Mouse (Mus musculus): Measurements from ENCODE around the gene Fbxo7.

Gene Fbxo7

DNA sequence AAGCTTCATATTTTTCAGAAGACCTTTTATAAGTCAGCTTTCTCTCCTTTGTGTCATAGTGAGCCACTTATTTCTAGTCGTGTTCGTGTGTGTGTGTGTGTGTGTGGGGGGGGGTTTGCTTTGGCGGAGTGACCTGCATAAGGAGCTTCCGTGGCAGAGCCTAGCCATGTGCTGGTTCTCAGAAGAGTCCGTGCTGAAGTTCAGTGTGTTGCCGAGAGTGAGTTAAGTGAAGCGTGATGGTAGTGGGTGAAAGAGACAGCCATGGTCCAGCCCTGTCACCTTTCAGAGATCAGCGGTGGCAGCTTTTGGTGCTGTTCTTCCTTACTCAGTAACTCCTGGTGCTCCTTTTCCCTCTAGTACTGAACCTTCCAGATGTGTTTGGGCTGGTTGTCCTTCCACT is 22.3 kb downstream of the Fbxo7 start:
- no peak for DNase-seq

DNA sequence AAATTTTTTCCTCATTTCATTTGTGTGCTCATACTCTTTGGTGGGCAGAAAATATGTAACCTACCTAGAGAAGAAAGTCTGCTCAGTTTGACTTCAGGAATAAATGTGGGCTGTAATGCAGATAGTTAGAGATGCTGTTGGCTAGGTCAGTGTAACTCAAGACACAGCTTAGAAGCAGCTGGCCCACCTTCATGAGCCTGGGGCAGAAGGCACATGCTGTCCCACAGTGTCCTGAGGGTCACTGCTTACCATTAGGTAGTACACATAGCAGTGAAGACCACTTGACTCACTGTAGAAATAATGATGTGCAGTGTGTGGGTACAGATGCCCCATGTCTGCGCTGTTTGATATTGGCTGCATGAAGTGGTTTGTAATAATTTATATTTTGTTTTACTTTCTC is 24.6 kb downstream of the Fbxo7 start:
- DNase-seq = no peak

DNA sequence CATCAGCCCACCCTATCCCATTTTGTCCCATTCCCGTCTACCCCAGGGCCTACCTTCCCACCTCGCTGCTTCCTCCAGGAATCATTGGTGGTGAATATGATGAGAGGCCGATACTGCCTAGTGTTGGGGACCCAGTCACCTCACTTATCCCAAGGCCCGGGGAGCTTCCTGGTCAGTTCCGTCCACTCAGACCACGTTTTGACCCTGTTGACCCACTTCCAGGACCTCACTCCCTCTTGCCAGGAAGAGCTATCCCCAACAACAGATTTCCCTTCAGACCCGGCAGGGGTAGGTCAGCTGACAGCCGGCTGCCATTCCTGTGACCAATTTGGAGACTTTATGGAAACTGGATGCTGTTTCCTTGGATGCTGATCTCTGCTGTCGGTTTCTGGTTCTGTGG is 26.0 kb downstream of the Fbxo7 start:
- DNase-seq = no peak

GRCm38 (mm10) chr10:86050522-86050921 is 28.8 kb downstream of the Fbxo7 start:
- no peak for DNase-seq

- no peak for DNase-seq
Measured at GRCm38 (mm10) chr10:86052818-86053522, 31.2 kb downstream of the Fbxo7 start.

DNA sequence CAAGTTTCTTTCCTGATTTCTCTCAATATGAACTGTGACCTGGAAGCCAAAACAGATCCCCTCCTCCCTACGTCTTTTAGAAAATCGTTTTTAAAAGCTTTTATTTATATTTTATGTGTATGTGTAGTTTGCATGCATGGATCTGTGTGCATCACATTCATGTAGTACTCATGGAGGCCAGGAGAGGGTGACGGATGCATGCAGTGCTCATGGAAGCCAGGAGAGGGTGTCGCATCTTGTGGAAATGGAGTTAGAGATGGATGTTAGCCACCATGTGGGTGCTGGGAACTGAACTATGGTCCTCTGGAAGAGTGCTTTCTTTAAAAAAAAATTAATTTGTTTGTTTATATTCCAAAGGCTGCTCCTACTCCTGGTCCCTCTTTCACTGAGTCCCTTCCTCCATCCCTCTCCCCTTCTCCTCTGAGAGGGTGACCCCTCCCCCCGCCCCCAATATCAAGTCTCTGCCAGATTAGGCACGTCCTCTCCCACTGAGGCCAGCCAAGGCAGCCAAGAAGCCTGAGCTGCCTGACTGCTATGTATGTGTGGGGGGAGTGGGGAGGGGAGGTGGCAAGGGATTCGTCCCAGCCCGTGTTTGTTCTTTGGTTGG is 34.6 kb downstream of the Fbxo7 start:
- DNase-seq = no peak

- no peak for DNase-seq
Measured at GRCm38 (mm10) chr10:86057286-86057685, 35.5 kb downstream of the Fbxo7 start.

- DNase-seq = no peak
Measured at GRCm38 (mm10) chr10:86057712-86058111, 35.9 kb downstream of the Fbxo7 start.

DNA sequence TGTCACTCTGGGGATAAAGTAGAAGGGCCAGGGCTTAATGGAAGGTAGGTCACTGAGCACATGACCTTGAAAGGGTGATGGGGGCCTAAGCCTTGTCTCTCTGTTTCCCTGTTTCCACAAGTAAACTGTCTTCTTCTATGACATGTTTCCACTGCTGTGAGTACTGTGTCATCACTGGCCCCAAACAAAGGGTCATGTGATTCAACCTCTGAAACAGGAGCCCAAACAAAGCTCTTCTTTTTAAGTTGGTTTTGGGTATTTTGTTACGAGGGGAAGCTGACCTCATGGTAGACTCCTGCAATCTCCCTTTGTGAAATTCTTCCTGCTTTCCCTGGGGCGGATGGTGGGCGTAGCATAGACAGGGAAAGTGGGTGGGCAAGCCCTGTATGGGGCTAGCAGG is 38.5 kb downstream of the Fbxo7 start:
- no peak for DNase-seq

- peak; percentile 43 to 72 for DNase-seq
Measured at GRCm38 (mm10) chr10:86062261-86063017, 40.7 kb downstream of the Fbxo7 start.

GRCm38 (mm10) chr10:86063018-86063384 is 41.2 kb downstream of the Fbxo7 start:
- no peak for DNase-seq

GRCm38 (mm10) chr10:86064937-86065336 is 43.2 kb downstream of the Fbxo7 start:
- DNase-seq = peak; percentile 85 to 86

DNA sequence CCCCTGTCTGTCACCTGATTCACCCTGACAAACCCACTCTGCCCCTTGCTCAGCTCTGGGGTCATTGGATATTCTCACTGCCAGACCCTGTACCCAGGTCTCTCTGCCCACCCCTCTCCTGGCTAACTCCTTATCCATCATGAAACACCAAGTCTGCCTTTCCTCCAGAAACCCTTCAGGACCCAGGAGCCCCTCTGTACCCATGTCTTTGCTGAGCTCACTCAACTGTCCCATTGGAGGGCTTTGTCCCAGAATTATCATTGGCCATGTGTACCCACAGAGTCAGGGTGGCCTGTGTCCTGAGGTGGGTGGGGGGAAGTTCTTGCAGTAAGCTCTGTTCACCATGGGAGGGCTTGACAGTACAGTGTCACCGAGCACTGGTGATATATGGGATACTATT is 43.9 kb downstream of the Fbxo7 start:
- DNase-seq = no peak

GRCm38 (mm10) chr10:86066651-86067050 is 44.9 kb downstream of the Fbxo7 start:
- DNase-seq = no peak

DNA sequence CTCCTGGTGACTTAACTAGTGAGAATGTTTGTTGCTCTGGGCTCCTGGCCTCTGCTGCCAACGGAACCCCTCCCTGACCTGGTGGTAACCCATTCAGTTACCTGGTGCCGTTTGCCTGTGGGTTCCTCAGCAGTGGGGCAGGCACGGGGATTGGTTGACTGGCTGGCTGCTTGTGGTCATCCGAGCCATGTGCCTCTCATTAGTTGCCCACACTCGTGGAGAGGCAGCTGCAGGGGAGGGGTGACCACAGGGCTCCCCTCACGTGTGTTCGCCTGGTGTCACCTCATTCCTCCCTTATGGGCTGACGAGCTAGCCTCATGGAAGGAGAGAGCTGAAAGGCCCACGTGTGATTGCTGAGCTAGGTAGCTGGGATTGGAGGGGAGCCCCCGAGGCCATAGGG is 46.1 kb downstream of the Fbxo7 start:
- DNase-seq = no peak

DNA sequence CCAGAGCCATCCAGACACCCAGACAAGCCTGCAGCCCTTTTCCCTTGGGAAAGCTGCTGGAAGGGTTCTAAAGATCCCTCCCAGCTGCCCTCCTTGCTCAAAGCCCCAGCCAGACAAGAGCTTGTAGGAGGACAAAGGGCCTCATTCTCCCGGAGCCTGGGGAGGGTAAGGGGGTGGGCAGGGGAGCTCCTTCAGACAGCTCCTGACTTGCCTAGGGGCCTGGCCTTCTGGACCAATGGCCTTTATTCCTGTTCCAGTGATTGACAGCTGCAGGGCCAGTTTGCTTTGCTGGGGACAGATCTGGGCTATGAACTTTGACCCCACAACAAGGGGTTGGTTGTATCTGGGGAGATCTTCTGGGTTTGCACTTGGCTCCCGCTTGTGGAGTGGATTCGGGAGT is 47.6 kb downstream of the Fbxo7 start:
- no peak for DNase-seq

- DNase-seq = no peak
Measured at GRCm38 (mm10) chr10:86070751-86071150, 49.0 kb downstream of the Fbxo7 start.

DNA sequence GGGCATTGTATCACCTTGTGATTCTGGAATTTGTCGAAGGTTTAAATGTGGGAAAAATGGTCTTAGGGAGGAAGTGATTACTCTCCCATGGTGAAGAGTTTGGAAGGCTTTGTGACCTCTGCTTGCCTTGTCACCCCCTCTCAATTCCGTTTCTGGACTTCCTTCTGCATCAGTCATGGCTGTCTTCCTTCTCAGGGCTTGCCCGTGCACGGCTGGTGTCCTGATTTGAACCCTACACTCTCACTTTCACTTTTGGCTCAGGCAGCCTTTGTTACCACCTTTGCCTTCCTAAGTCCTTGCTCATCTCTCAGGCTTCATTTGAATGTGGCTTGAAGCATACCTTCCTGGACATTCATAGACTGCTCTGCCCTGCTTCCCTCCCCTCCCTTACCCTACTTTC is 52.4 kb downstream of the Fbxo7 start:
- DNase-seq = no peak

DNA sequence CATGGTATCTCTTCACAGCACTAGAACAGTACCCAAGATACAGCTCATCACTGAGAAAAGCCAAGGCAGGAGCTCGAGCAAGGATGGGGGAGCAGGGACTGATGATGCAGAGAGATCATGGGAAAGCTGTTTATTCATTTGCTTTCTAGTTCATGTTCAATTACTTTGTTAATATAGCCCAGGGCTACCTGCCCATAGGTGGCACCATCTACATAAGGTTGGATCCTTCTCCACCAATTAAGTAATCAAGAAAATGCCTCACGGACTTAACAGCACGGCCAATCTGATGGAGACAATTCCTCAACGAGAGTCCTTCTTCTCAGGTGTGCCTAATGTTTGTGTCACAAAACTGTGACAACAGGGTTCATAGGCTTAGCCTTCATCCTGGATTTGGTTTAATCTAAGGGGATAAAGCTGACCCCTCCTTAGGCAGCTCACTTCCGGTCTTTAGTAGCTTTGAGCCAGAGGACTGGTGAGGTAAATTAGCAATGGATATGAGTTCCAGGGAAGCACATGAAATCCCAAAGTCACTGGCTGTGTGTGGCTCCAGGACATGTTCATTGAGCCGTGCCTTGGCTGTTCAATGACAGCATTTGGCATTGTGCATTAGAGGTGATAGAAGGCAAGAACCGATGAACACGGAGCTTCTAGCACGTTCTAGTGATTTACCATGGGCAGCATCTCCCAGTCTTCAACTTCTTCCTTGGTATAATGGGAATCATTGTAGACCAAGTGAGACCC is 53.4 kb downstream of the Fbxo7 start:
- DNase-seq = peak; percentile 56 to 60

DNA sequence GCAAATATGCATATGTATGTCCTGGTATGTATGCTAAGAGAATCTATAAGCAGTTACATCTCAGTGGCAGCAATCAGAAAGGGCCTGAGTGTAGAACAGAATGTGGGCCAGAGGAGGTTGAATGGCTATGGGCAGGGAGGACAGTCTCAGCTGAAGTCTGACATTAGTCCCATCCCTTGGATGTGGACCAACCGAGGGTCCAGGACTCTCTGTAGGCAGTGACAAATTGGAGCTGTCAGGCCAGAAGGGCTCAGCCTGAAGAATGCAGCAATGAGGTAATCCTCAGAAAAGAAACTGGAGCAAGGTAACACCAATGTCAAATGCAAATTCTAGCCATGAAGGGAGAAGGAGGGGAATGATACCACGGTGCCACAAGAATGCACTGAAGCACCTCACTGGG is 55.5 kb downstream of the Fbxo7 start:
- DNase-seq = peak in 1 of 2 experiments; percentile 36

DNA sequence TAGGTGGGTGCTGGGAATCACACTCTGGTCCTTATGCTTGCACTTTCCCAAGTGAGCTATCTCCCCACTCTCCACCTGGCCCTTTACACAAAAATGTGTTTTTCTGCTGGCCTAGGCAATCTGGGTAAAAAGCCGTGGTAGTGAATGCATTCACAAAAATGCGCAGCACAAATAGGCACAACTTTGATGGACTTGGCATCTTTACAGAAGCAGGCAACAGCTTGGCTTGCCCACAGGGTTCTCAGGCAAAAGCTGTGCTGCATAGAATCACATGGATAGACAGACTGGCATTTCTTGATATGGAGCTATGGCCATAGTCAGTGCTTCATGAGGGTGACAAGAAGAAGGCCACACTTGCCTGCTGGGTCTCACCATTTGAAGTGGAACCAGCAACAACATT is 57.0 kb downstream of the Fbxo7 start:
- DNase-seq = peak; percentile 35 to 54

GRCm38 (mm10) chr10:86079921-86080320 is 58.1 kb downstream of the Fbxo7 start:
- no peak for DNase-seq

DNA sequence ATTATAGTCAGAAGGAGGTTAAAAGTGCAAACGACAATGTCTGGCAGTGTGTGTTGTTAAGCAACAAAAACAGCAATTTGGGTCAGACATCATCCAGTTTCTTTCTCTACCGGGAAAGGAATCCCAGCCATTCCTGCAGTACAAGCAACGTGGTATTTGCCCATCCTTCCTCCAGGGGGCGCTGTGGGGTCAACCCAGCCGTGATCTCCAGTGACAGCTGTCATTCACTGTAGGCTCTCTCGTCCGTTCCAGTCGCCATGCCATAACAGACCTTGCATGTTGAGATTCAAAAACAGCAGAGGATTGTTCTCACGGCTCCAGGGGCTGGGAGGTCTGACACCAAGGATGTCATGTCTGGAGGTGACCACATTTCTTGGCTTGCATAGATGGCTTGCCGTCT is 70.1 kb downstream of the Fbxo7 start:
- DNase-seq = peak; percentile 36 to 64

Data from cerebellum, postnatal 14 days (tissue).